Mouse (Mus musculus) intestine, embryonic 16.5 days (tissue): ENCODE measurements around the gene Mbtd1. TPM values are rescaled to one million over a fixed set of nuclear protein-coding genes. Genes with fewer than 3 reads are reported as not detected.
"Not testable (repeated sequence)": the region's sequence is repeated elsewhere in the genome, so short reads cannot be mapped to it uniquely, and the experiment has no call there.

Source experiments
- ATAC-seq: fragments of 200-750 bp; cut with Nextera tagmentation; 2 replicates; pipeline ENCODE4 v1.8.0; 2017; ENCODE audit warnings: moderate TSS enrichment, moderate library complexity
- H3K27ac ChIP-seq: fragments of 300-500 bp; sonication (generic); 2 replicates; pipeline ENCODE4 v1.5.1; 2014; ENCODE audit warnings: mild to moderate bottlenecking, low read length
- H3K27me3 ChIP-seq: fragments of 300-500 bp; sonication (generic); replicated peaks from 2 replicates; pipeline ENCODE4 v1.6.1; 2014; ENCODE audit warnings: low read length, control low read depth, mixed read lengths; ENCODE audit not compliant: control insufficient read depth, insufficient read depth
- H3K36me3 ChIP-seq: fragments of 300-500 bp; sonication (generic); 2 replicates; pipeline ENCODE4 v1.6.1; 2014; ENCODE audit warnings: low read length, control low read depth; ENCODE audit not compliant: control insufficient read depth, insufficient read depth
- H3K4me1 ChIP-seq: fragments of 300-500 bp; sonication (generic); 2 replicates; pipeline ENCODE4 v1.6.1; 2014; ENCODE audit warnings: low read length, control low read depth, mixed read lengths; ENCODE audit not compliant: control insufficient read depth, insufficient read depth
- H3K4me2 ChIP-seq: fragments of 300-500 bp; sonication (generic); 2 replicates; pipeline ENCODE4 v1.6.1; 2014; ENCODE audit warnings: low read depth, low read length, control low read depth
- H3K4me3 ChIP-seq: fragments of 300-500 bp; sonication (generic); 2 replicates; pipeline ENCODE4 v1.5.1; 2014; ENCODE audit warnings: mild to moderate bottlenecking, low read length
- H3K9ac ChIP-seq: fragments of 300-500 bp; sonication (generic); 2 replicates; pipeline ENCODE4 v1.6.1; 2014; ENCODE audit warnings: low read depth, low read length
- H3K9me3 ChIP-seq: fragments of 300-500 bp; sonication (generic); 2 replicates; pipeline ENCODE4 v1.6.1; 2016; ENCODE audit warnings: low read length, control low read depth; ENCODE audit not compliant: control insufficient read depth
- WGBS: fragments of 180-500 bp; shearing (Covaris S2); extraction: QIAGEN DNeasy Blood & Tissue Kit; methylation state at CpG from one replicate; pipeline ENCODE4 v1.1.7; 2014; 5-methylcytosine and 5-hydroxymethylcytosine counted together
- polyA plus RNA-seq: library from polyadenylated mRNA; unstranded; fragments of >200 nt; fragmentation: Nextera tagmentation; extraction: Ambion mirVana; gene quantifications from 2 replicates; pipeline ENCODE4 v1.2.1, GENCODE M21; 2015

The Mbtd1 gene
- polyA plus RNA-seq, 1 experiment from 2014 or later: 17.3 TPM

DNA sequence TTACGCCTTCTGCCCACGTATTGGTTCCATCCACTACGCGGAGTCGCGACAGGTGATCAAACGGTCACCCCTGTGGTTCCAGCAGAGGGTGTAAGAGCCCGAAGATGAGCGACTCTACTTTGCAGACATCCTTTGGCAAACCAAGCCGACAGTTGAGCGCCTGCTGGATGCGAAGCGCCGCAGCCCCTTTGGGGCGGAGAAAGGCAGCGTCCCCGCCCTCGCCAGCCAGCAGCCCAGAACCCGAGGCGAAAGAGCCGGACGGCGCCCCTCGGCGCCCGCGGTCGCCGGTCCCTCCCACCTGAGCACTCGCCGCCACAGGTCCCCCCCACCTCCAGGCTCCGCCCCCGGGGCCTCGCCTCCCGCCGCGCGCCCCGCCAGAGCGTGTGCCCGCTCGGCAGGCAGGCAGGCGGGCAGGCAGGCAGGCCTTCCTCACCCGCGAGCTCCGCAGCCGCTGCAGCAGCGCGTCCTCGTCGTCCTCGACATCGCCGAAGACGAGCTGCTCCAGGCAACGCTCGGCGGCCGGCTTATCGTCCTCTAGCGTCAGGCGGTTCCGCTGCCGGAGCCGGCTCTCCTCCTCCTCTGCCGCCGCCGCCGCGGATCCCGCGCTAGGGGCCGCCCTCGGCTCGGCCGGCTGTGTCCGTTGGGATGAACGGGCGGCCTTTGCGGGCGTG is 616 bp upstream of the Mbtd1 start:
- Histone ChIP-seq H3K36me3 (0 out of 2 replicates have a peak, but pooled peaks cover under 1% of the 10 kb centered on the region), H3K4me1 (peaks cover 11% of the 10 kb centered on the region), H3K27ac (peak overlapping the region; percentile 96), H3K27me3 (no peaks in the 10 kb centered on the region), H3K4me3 (peak overlapping the region; percentile 84), H3K4me2 (peak overlapping the region; percentile 77), H3K9ac (peak overlapping the region; percentile 86), H3K9me3 (no peaks in the 10 kb centered on the region)
- WGBS: under 1% methylated on average over 80 of the region's 81 CpGs
- peak; percentile 77 for ATAC-seq

DNA sequence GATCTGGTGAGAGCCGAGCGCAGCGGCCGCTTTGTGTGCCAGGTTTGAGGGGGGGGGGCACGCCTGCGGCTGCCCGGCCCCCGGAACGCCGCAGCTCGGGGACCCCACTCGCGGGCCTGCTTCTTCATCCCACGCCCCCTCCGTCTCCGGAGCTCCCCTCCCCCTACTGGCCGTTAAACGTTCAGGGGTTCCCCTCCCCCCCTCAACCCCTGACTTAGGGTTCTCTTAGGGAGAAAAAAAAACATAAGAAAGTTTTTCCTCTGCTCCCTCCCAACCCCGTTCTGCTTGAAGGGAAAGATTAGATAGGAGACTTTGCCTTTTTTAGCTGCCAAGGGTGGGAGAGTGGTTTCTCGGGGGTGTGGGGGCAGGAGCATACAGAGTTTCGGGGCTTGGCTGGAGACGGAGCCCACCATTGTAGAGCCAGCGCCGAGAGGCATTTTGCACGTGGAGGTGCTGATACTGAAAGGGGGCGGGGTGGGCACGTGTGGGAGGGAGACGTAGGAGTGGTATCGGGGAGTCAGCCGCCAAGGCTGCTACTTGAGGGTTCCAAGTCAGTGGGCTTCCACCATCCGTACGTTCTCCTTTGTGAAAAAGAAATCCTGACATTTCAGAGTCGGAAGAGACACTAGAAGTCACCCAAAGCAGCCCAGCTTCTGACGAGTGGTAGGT is 893 bp downstream of the Mbtd1 start:
- Histone ChIP-seq H3K4me1 (peaks cover 11% of the 10 kb centered on the region), H3K4me2 (peak overlapping the region; percentile 80), H3K27me3 (no peaks in the 10 kb centered on the region), H3K36me3 (no peaks in the 10 kb centered on the region), H3K4me3 (peak overlapping the region; percentile 84), H3K27ac (peak overlapping the region; percentile 93), H3K9me3 (no peaks in the 10 kb centered on the region), H3K9ac (peak overlapping the region; percentile 90)
- ATAC-seq: no peak
- WGBS: under 1% methylated on average over 34 of the region's 34 CpGs

DNA sequence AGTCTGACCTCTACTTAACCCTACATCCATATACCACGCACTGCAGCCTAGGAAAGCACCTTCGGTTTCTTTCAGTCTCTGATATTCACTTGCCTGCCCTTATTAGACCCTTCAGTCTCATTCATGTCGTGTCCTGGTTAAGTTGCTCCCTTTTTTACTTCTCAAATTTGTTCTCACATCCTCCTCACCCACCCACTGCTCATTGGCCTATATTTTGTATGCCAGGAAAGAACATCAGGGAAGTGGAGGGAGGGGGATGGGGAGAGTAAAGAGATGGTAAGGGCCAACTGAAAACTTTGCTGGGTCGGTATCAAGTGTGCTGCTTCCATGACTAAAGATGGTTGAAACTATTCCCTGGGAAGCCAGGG is 1.4 kb downstream of the Mbtd1 start:
- peak overlapping the region; percentile 80 for H3K4me2 ChIP-seq
- peaks cover 11% of the 10 kb centered on the region for H3K4me1 ChIP-seq
- H3K27me3 ChIP-seq: no peaks in the 10 kb centered on the region
- no peak for ATAC-seq
- peak overlapping the region; percentile 84 for H3K4me3 ChIP-seq
- H3K9ac ChIP-seq: peak overlapping the region; percentile 90
- WGBS: 4% methylated on average over 4 of the region's 4 CpGs
- no peaks in the 10 kb centered on the region for H3K9me3 ChIP-seq
- H3K36me3 ChIP-seq: no peaks in the 10 kb centered on the region
- H3K27ac ChIP-seq: no peak overlapping the region

DNA sequence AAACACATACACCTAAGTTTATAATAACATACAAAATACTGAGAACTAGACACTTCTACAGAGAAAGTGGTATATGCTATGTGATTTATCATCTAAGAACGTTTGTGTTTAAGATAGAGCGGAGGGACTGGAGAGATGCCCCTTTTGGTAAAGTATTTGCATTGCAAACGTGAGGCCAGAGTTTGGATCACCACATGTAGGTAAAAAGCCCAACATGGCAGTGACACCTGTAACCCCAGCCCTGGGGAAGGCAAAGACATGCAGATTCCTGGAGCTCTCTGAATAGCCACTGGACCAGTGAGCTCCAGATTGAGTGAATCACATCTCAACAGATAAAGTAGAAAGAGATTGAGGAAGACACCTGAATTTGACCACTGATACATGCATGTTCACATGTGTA is 12.1 kb downstream of the Mbtd1 start:
- Histone ChIP-seq H3K4me3 (no peak overlapping the region), H3K4me1 (no peaks in the 10 kb centered on the region), H3K9me3 (no peaks in the 10 kb centered on the region), H3K9ac (no peak overlapping the region), H3K27me3 (no peaks in the 10 kb centered on the region), H3K27ac (no peak overlapping the region), H3K4me2 (no peak overlapping the region), H3K36me3 (no peaks in the 10 kb centered on the region)
- ATAC-seq: no peak
- 69% methylated on average over 3 of the region's 3 CpGs for WGBS

DNA sequence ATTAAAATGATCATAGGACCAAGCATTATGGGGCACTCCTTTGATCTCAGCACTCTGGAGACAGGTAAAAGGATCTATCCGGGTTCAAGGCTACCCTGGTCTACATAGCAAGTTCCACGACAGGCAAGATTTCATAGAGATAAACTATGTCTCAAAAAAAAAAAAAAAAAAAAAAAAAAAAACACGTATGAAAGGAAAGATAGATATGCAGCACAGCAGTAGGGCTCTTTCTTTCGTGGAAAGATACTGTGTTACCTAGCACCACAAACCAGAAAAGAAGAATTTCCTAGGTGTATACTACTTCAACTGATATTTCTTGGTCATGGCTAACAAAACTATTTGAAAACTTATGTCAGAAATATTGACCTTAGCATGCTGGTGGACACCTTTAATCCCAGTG is 21.2 kb downstream of the Mbtd1 start:
- Histone ChIP-seq H3K27me3 (no peaks in the 10 kb centered on the region), H3K4me1 (no peaks in the 10 kb centered on the region), H3K27ac (no peak overlapping the region), H3K4me2 (no peak overlapping the region), H3K4me3 (no peak overlapping the region), H3K36me3 (0 out of 2 replicates have a peak, but pooled peaks cover 2% of the 10 kb centered on the region), H3K9me3 (no peaks in the 10 kb centered on the region), H3K9ac (no peak overlapping the region)
- no peak for ATAC-seq
- WGBS: 83% methylated on average over 4 of the region's 4 CpGs

DNA sequence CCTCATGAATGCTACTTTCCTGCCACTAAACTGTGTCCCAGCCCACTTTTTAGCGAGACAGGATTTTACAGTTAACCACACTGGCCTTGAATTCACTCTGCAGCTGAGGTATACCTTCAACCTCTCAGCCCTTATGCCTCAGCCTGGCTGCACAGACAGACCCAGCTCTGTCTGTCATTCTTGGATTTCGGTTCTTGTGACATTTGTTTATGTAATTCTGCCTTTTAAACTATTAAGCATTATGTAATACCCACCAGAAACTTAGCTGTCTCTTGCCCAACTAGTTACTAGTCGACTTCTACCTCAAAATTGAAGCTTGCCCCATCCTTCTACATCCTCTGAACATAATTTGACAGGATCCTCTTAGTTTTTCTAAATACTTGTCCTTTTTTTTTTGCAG is 22.2 kb downstream of the Mbtd1 start:
- H3K27me3 ChIP-seq: no peaks in the 10 kb centered on the region
- no peak for ATAC-seq
- WGBS: 76% methylated on average over 3 of the region's 3 CpGs
- H3K9ac ChIP-seq: no peak overlapping the region
- no peaks in the 10 kb centered on the region for H3K9me3 ChIP-seq
- H3K27ac ChIP-seq: no peak overlapping the region
- no peak overlapping the region for H3K4me2 ChIP-seq
- H3K4me3 ChIP-seq: no peak overlapping the region
- 0 out of 2 replicates have a peak, but pooled peaks cover 2% of the 10 kb centered on the region for H3K36me3 ChIP-seq
- H3K4me1 ChIP-seq: no peaks in the 10 kb centered on the region

DNA sequence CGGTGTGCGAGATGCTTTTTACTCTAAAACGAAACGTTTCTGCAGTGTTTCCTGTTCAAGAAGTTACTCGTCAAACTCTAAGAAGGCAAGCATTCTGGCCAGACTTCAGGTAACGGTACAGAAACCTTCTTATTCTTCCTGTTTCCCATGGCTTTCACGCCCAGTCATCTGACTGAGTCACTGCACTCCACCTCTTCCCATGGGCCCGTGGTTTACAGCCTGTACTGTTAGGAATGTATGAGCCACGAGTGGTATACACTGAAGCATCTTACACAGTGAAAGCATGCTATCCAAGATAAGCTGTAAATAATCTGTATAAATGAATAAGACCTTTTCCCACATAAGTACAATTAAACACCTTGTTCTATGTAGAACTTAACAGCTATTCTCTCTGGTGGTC is 23.2 kb downstream of the Mbtd1 start:
- Histone ChIP-seq H3K4me2 (no peak overlapping the region), H3K27me3 (no peaks in the 10 kb centered on the region), H3K36me3 (0 out of 2 replicates have a peak, but pooled peaks cover 5% of the 10 kb centered on the region), H3K4me3 (no peak overlapping the region), H3K9me3 (no peaks in the 10 kb centered on the region), H3K4me1 (no peaks in the 10 kb centered on the region), H3K27ac (no peak overlapping the region), H3K9ac (no peak overlapping the region)
- 81% methylated on average over 9 of the region's 9 CpGs for WGBS
- ATAC-seq: no peak

DNA sequence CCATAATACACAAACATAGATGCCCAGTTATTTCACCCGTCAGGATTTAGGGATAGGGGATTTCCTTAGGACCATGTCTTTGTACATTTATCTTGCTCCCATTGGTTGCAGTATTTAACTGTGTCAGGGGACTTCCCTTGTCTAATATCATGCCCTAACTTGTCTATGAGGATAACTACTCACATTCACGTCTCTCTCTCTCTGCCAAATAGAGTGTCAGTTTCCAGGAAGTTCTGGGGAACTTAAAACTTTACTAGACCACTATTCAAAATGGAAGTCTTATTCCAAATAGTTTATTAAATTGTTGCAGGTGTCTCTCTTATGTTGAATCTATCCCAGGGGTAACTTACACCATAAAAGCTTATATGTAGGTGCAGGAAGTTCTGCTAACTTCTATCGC is 26.0 kb downstream of the Mbtd1 start:
- Histone ChIP-seq H3K9me3 (no peaks in the 10 kb centered on the region), H3K4me2 (no peak overlapping the region), H3K36me3 (0 out of 2 replicates have a peak, but pooled peaks cover 5% of the 10 kb centered on the region), H3K9ac (no peak overlapping the region), H3K27ac (no peak overlapping the region), H3K4me3 (no peak overlapping the region), H3K4me1 (no peaks in the 10 kb centered on the region), H3K27me3 (no peaks in the 10 kb centered on the region)
- 90% methylated on average over 3 of the region's 3 CpGs for WGBS
- ATAC-seq: no peak

DNA sequence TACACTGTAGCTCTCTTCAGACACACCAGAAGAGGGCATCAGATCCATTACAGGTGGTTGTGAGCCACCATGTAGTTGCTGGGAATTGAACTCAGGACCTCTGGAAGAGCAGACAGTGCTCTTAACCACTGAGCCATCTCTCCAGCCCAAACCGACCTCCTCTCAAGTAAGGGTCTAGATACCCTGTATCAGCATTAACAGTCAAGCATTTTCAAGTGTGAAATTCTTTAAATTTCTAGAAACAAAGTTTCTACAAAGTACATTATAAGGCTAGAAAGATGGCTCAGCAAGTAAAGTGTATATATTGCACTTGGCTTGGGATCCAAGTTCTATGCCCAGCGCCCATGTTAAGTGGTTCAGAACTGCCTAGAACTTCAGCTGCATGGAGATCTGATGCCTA is 29.4 kb downstream of the Mbtd1 start:
- H3K36me3 ChIP-seq, H3K4me1 ChIP-seq, H3K9ac ChIP-seq, H3K4me3 ChIP-seq, H3K27me3 ChIP-seq, H3K9me3 ChIP-seq, H3K27ac ChIP-seq, ATAC-seq, H3K4me2 ChIP-seq: not testable (repeated sequence)
- WGBS: 93% methylated on average over 2 of the region's 2 CpGs
